Comparison of ENCODE assay signal across 9 mouse cellular contexts in genomic region chr5:128976266-128976665, GRCm38 (mm10). TPM values are rescaled to one million over a fixed set of nuclear protein-coding genes. Genes with fewer than 3 reads are reported as not detected.
DNase-seq lines count a peak whose midpoint lies in the region; ATAC-seq lines count a peak whose summit lies in the region.
"Had no signal": no experiment of that assay in that cellular context is flagged by ENCODE, and none has a peak within 500 bp of the region (broad histone marks: within the 10 kb centered on the region; RNA-seq: fewer than 3 reads in every experiment).

No protein-coding gene starts in this region.

- H3K4me1 ChIP-seq in liver, embryonic 11.5 days (replicated peaks; ENCODE audit: control insufficient read depth, insufficient read depth, low read length): no peaks in the 10 kb centered on the region
- no peaks in the 10 kb centered on the region for H3K4me1 ChIP-seq in liver, embryonic 12.5 days

- no peak overlapping the region for H3K9ac ChIP-seq in liver, embryonic 11.5 days (ENCODE audit: low read depth, low read length)
- no peak overlapping the region for H3K9ac ChIP-seq in liver, embryonic 12.5 days
- H3K9ac ChIP-seq: midbrain, embryonic 12.5 days had no signal

- H3K36me3 ChIP-seq in liver, embryonic 11.5 days (ENCODE audit: control insufficient read depth, insufficient read depth, low read length): no peaks in the 10 kb centered on the region
- H3K36me3 ChIP-seq in liver, embryonic 12.5 days: no peaks in the 10 kb centered on the region
- H3K36me3 ChIP-seq: midbrain, embryonic 12.5 days had no signal

- WGBS in liver, embryonic 11.5 days: 36% methylated on average over 4 of the region's 4 CpGs
- 27% methylated on average over 4 of the region's 4 CpGs for WGBS in liver, embryonic 12.5 days (ENCODE audit: insufficient replicate concordance)

- H3K4me2 ChIP-seq in liver, embryonic 11.5 days: no peak overlapping the region
- H3K4me2 ChIP-seq in liver, embryonic 12.5 days: no peak overlapping the region
- H3K4me2 ChIP-seq: midbrain, embryonic 12.5 days had no signal

- no peaks in the 10 kb centered on the region for H3K27me3 ChIP-seq in liver, embryonic 11.5 days (replicated peaks; ENCODE audit: control insufficient read depth, insufficient read depth, low read length)
- no peaks in the 10 kb centered on the region for H3K27me3 ChIP-seq in liver, embryonic 12.5 days (replicated peaks)

- H3K9me3 ChIP-seq in liver, embryonic 11.5 days (ENCODE audit: control insufficient read depth, low read length): peaks cover 5% of the 10 kb centered on the region; the same call in 1 of the 2 replicates
- H3K9me3 ChIP-seq in liver, embryonic 12.5 days (replicated peaks): 0 out of 2 replicates have a peak, but pooled peaks cover 10% of the 10 kb centered on the region
- H3K9me3 ChIP-seq: midbrain, embryonic 12.5 days had no signal

- no peak overlapping the region for H3K4me3 ChIP-seq in liver, embryonic 11.5 days (ENCODE audit: low read depth, low read length)
- no peak overlapping the region for H3K4me3 ChIP-seq in liver, embryonic 12.5 days
- H3K4me3 ChIP-seq: midbrain, embryonic 12.5 days had no signal

- no peak overlapping the region for H3K27ac ChIP-seq in liver, embryonic 11.5 days (ENCODE audit: low read depth, low read length)
- no peak overlapping the region for H3K27ac ChIP-seq in liver, embryonic 12.5 days
- H3K27ac ChIP-seq: midbrain, embryonic 12.5 days had no signal

- DNase-seq in CD4-positive, CD25-positive, alpha-beta regulatory T cell, adult 2 months (ENCODE audit: low read depth, low spot score): peak; percentile 16
- DNase-seq in liver: peak; percentile 39
- no peak for DNase-seq in liver, embryonic 11.5 days (ENCODE audit: low spot score)
- peak; percentile 69 for DNase-seq in embryo, embryonic 11 days
- DNase-seq in B cell, adult 2 months: no peak
- DNase-seq in urinary bladder, postnatal 4 days (ENCODE audit: low spot score in 2 of 2): no peak

- no peak for ATAC-seq in CD4-positive, CD25-positive, alpha-beta regulatory T cell, adult 4 months
- no peak for ATAC-seq in liver, embryonic 11.5 days (replicated peaks; ENCODE audit: low FRiP score)
- ATAC-seq in liver, embryonic 12.5 days: peak; percentile 10; the same call in 1 of the 2 replicates

RNA-seq across cellular contexts. Expression of gene Rimbp2, which starts 23.0 kb away (rescaled TPM):
- polyA plus RNA-seq in CD4-positive, CD25-positive, alpha-beta regulatory T cell, adult 4 months (2017; shearing (Covaris generic)): under 1 TPM in 1 of 2 experiments, not detected in 1; 0.08 TPM
- 0.12 and 0.37 TPM in 2 replicates for polyA plus RNA-seq in liver, embryonic 11.5 days (2014; fragmentation: Nextera tagmentation; extraction: Ambion mirVana)
- polyA plus RNA-seq in liver, embryonic 12.5 days (2016; fragmentation: Nextera tagmentation; extraction: Ambion mirVana): not detected in 2 replicates

RNA-seq across cellular contexts. Expression of gene Stx2, which starts 32.1 kb away (rescaled TPM):
- polyA plus RNA-seq in CD4-positive, CD25-positive, alpha-beta regulatory T cell, adult 4 months (2017; shearing (Covaris generic)): 1 to 10 TPM; 2.0 to 2.4 TPM
- 87.3 and 98.4 TPM in 2 replicates for polyA plus RNA-seq in liver, embryonic 11.5 days (2014; fragmentation: Nextera tagmentation; extraction: Ambion mirVana)
- polyA plus RNA-seq in liver, embryonic 12.5 days (2016; fragmentation: Nextera tagmentation; extraction: Ambion mirVana): 95.8 and 106 TPM in 2 replicates

RNA-seq across cellular contexts. Expression of gene Ran, which starts 43.6 kb away (rescaled TPM):
- 100 to 1,000 TPM; 235 to 276 TPM for polyA plus RNA-seq in CD4-positive, CD25-positive, alpha-beta regulatory T cell, adult 4 months (2017; shearing (Covaris generic))
- polyA plus RNA-seq in liver, embryonic 11.5 days (2014; fragmentation: Nextera tagmentation; extraction: Ambion mirVana): 878 and 928 TPM in 2 replicates
- polyA plus RNA-seq in liver, embryonic 12.5 days (2016; fragmentation: Nextera tagmentation; extraction: Ambion mirVana): 682 and 694 TPM in 2 replicates

Comparison
In these comparisons a context has a peak if more than half of its experiments do, and no peak if none do; other contexts are left out.
1. DNase-seq: peak in CD4-positive, CD25-positive, alpha-beta regulatory T cell, adult 2 months (single experiment), liver (single experiment) and embryo, embryonic 11 days (single experiment); none in liver, embryonic 11.5 days (single experiment), B cell, adult 2 months (0 of 2) and urinary bladder, postnatal 4 days (0 of 2).
2. RNA of gene Stx2, which starts 32.1 kb away (polyA plus RNA-seq): 95.8 to 106 TPM in liver, embryonic 12.5 days and 87.3 to 98.4 TPM in liver, embryonic 11.5 days; 2.0 to 2.4 TPM in CD4-positive, CD25-positive, alpha-beta regulatory T cell, adult 4 months; every median in the first group is over 10 times any median in the second.